Mouse (Mus musculus): Measurements from ENCODE around the gene Ap3m1.

DNA sequence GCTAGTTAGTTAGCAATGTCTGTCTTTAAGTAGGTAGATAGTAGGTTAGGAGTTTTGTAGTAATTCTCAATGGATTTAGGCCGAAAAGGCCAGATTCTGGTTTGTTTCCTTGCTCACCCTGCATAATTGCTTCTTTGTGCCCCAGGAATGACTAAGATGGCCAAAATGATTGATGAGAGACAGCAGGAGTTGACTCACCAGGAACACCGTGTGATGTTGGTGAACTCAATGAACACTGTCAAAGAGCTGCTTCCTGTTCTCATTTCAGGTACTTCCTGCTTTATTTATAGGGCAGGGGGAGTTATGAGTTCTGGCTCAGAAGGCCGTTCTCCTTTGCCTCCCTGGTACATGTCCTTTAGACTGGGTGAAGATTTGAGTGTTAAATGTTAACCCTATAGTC is 66.8 kb downstream of the Ap3m1 start:
- no peak for TF ChIP-seq GATA1 (IDR thresholded peaks at IDR 0.05; ENCODE audit: borderline replicate concordance, low read length)
- TF ChIP-seq FLI1 (IDR thresholded peaks at IDR 0.05; ENCODE audit: low read length) = no peak

All from megakaryocyte, embryonic 14.5 days (primary cell).